7 mouse cellular contexts compared by ENCODE assay signal in the genomic region with DNA sequence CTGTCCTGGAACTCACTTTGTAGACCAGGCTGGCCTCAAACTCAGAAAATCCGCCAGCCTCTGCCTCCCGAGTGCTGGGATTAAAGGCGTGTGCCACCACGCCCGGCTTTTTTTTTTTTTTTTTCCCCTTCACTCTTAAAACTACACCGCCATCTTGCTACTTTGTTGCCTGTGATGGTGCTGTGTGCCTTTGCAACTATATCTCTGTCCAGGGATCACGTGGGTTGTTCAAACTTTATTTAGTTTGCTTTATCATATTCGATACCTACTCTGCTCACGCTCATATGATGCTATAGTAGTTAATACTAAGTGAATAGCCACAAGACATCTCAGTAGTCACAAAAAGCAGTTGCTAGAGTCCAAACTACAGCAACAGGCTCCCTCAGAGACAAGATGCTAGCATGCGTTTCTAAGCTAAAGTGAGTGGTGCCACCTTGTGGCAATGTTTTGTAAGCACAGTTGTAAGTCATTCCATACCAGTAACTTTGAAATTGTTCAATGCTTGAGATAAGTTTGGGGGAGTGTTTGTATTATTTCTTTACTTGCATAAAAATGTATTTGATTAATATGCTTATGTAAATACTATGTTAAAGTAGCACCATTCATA. TPM values are rescaled to one million over a fixed set of nuclear protein-coding genes. Genes with fewer than 3 reads are reported as not detected.
A peak's percentile ranks its signal among the peaks of the same experiment; 100 is the strongest.
DNase-seq lines count a peak whose midpoint lies in the region; ATAC-seq lines count a peak whose summit lies in the region.

No protein-coding gene starts in this region.

- WGBS in hindbrain, embryonic 16.5 days: 36% methylated on average over 10 of the region's 10 CpGs
- 31% methylated on average over 10 of the region's 10 CpGs for WGBS in liver, embryonic 13.5 days (ENCODE audit: insufficient replicate concordance)

- H3K4me1 ChIP-seq in hindbrain, embryonic 16.5 days (ENCODE audit: control insufficient read depth, insufficient read depth, low read depth, low read length): no peaks in the 10 kb centered on the region
- no peaks in the 10 kb centered on the region for H3K4me1 ChIP-seq in liver, embryonic 13.5 days (replicated peaks)

- no peaks in the 10 kb centered on the region for H3K36me3 ChIP-seq in hindbrain, embryonic 16.5 days (ENCODE audit: control insufficient read depth, insufficient read depth, low read length)
- no peaks in the 10 kb centered on the region for H3K36me3 ChIP-seq in liver, embryonic 13.5 days

- H3K4me3 ChIP-seq in hindbrain, embryonic 16.5 days (ENCODE audit: low read length): no peak overlapping the region
- no peak overlapping the region for H3K4me3 ChIP-seq in liver, embryonic 13.5 days (replicated peaks)

- H3K9me3 ChIP-seq in hindbrain, embryonic 16.5 days (ENCODE audit: control insufficient read depth, low read length): no peaks in the 10 kb centered on the region
- H3K9me3 ChIP-seq in liver, embryonic 13.5 days (replicated peaks): no peaks in the 10 kb centered on the region

- H3K27ac ChIP-seq in hindbrain, embryonic 16.5 days (ENCODE audit: low read depth, low read length): no peak overlapping the region
- no peak overlapping the region for H3K27ac ChIP-seq in liver, embryonic 13.5 days

- no peak overlapping the region for H3K4me2 ChIP-seq in hindbrain, embryonic 16.5 days (ENCODE audit: low read length)
- no peak overlapping the region for H3K4me2 ChIP-seq in liver, embryonic 13.5 days

- peak; percentile 42; the same call in 1 of the 2 replicates for ATAC-seq in hindbrain, embryonic 16.5 days
- ATAC-seq in liver, embryonic 13.5 days (ENCODE audit: low read depth): no peak

- no peaks in the 10 kb centered on the region for H3K27me3 ChIP-seq in hindbrain, embryonic 16.5 days (replicated peaks; ENCODE audit: control insufficient read depth, insufficient read depth, low read length)
- peaks cover 3% of the 10 kb centered on the region; the same call in 1 of the 2 replicates for H3K27me3 ChIP-seq in liver, embryonic 13.5 days

- H3K9ac ChIP-seq in hindbrain, embryonic 16.5 days (ENCODE audit: low read depth, low read length): no peak overlapping the region
- no peak overlapping the region for H3K9ac ChIP-seq in liver, embryonic 13.5 days

- peak; percentile 14 for DNase-seq in ovary, adult 18-20 months (ENCODE audit: low spot score)
- DNase-seq in ovary, postnatal 10 days (ENCODE audit: low spot score): no peak
- peak; percentile 67 for DNase-seq in T-cell, adult 2 months (ENCODE audit: low spot score)
- peak; percentile 42 for DNase-seq in cerebellum, adult 9-11 months
- peak; percentile 37 for DNase-seq in liver, embryonic 13.5 days
- peak; percentile 35 for DNase-seq in right cerebral cortex, postnatal 25 days

RNA-seq across cellular contexts. Expression of a gene that starts 8.0 kb away (rescaled TPM):
- polyA plus RNA-seq in hindbrain, embryonic 16.5 days (2015; fragmentation: Nextera tagmentation; extraction: Ambion mirVana): 131 and 134 TPM in 2 replicates
- 74.2 and 81.4 TPM in 2 replicates for polyA plus RNA-seq in liver, embryonic 13.5 days (2015; fragmentation: Nextera tagmentation; extraction: Ambion mirVana)

RNA-seq across cellular contexts. Expression of a gene that starts 16.4 kb away (rescaled TPM):
- polyA plus RNA-seq in hindbrain, embryonic 16.5 days (2015; fragmentation: Nextera tagmentation; extraction: Ambion mirVana): 68.1 and 74.8 TPM in 2 replicates
- 16.7 and 22.5 TPM in 2 replicates for polyA plus RNA-seq in liver, embryonic 13.5 days (2015; fragmentation: Nextera tagmentation; extraction: Ambion mirVana)

RNA-seq across cellular contexts. Expression of a gene that starts 29.4 kb away (rescaled TPM):
- polyA plus RNA-seq in hindbrain, embryonic 16.5 days (2015; fragmentation: Nextera tagmentation; extraction: Ambion mirVana): 45.2 and 49.5 TPM in 2 replicates
- 21.7 and 25.9 TPM in 2 replicates for polyA plus RNA-seq in liver, embryonic 13.5 days (2015; fragmentation: Nextera tagmentation; extraction: Ambion mirVana)
